Mouse (Mus musculus) leukemia stem cell, adult 10-12 weeks (primary cell): ENCODE measurements around the gene Ces1d. TPM values are rescaled to one million over a fixed set of nuclear protein-coding genes. Genes with fewer than 3 reads are reported as not detected.

Experiments used
- polyA plus RNA-seq: library from polyadenylated mRNA; stranded (reverse); fragments of >175 nt; gene quantifications from 2 replicates; pipeline ENCODE4 v1.2.3, GENCODE M21; 2012; ENCODE audit warnings: low replicate concordance

The Ces1d gene
- polyA plus RNA-seq = not detected in 2 replicates

DNA sequence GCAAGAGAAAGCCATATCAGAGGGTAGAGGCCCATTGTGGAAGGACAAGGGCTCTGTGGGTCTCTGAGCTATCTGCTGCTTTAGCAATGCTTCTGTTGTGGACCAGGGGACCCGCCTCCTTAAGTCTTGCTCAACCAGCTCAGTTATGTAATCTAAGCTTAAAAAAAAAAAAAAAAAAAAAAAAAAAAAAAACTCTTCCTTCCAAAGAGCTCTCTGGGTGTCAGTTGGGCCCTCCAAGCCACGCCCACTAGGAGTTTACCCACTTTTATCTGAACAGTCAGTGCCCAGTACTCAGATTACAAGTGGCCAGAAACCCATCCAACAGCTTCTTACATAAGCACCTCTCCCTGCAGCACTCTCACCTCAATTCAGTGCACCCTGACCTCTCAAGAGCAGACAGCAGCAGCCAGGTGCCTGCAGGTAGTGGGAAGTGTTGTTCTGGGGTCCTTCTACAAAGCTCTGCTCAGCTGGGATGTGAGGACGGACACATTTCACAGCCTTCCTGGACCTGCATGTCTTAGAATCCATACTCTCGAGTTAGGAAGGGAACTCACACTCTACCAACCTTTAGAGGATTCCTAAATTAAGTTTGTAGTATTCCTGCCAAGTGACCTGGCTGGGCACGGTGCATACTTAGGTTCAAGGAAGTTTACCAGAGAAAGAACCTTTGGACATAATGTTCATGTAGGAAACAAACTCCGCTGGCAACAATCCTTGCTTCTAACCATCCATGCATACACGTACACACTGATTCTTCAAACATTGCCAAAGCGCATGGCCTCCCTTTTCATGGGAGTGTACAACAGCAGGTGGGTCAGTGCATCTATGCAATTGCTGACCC, at the start of gene Ces1d:
Gene Ces1d, minus strand, starts transcription at position 154 of the 841 bp plus-strand sequence.

GRCm38 (mm10) chr8:93229446-93229845, 31.8 kb upstream of the Ces1d start, which contains the start of gene Ces1e:
Ces1e (minus strand) TSS chr8:93229619.

GRCm38 (mm10) chr8:93131233-93131980, 66.2 kb downstream of the Ces1d start, which contains the start of gene Ces1c:
Ces1c (minus strand) TSS chr8:93131283.

Other genes with a start within 250 kb of the Ces1d start
- gene Slc6a2, start 237.8 kb downstream of the Ces1d start, polyA plus RNA-seq = 0.02 TPM in 1 of 2 replicates, not detected in the other
- gene Ces1a, start 149.6 kb downstream of the Ces1d start, polyA plus RNA-seq = not detected in 2 replicates
- gene Ces1b, start 117.8 kb downstream of the Ces1d start, polyA plus RNA-seq = not detected in 2 replicates
- not detected in 2 replicates for gene Ces1c, start 66.6 kb downstream of the Ces1d start, polyA plus RNA-seq
- not detected in 2 replicates for gene Ces1e, start 31.8 kb upstream of the Ces1d start, polyA plus RNA-seq
- gene Ces1f, start 81.9 kb upstream of the Ces1d start, polyA plus RNA-seq = not detected in 2 replicates
- gene Ces1g, start 139.5 kb upstream of the Ces1d start, polyA plus RNA-seq = not detected in 2 replicates
- not detected in 2 replicates for gene Ces1h, start 181.9 kb upstream of the Ces1d start, polyA plus RNA-seq